Mouse (Mus musculus) embryonic facial prominence, embryonic 11.5 days (tissue): Measurements from ENCODE around the gene Rbpms2. TPM values are rescaled to one million over a fixed set of nuclear protein-coding genes. Genes with fewer than 3 reads are reported as not detected.

Source experiments
- ATAC-seq: fragments of 200-750 bp; cut with Nextera tagmentation; replicated peaks from 2 replicates; pipeline ENCODE4 v1.8.0; 2017; ENCODE audit warnings: low read depth; ENCODE audit not compliant: insufficient number of reproducible peaks, low FRiP score, low TSS enrichment
- DNase-seq: peaks from one replicate; pipeline ENCODE4 v3.0.0-alpha.2; 2015; ENCODE audit warnings: low spot score
- H3K27ac ChIP-seq: fragments of 300-500 bp; sonication (generic); replicated peaks from 2 replicates; pipeline ENCODE4 v1.5.1; 2014; ENCODE audit warnings: mild to moderate bottlenecking, low read depth, low read length, control low read depth
- H3K27me3 ChIP-seq: fragments of 300-500 bp; sonication (generic); 2 replicates; pipeline ENCODE4 v1.6.1; 2014; ENCODE audit warnings: mild to moderate bottlenecking, low read length, moderate library complexity, mixed read lengths; ENCODE audit not compliant: control insufficient read depth, insufficient read depth
- H3K36me3 ChIP-seq: fragments of 300-500 bp; sonication (generic); replicated peaks from 2 replicates; pipeline ENCODE4 v1.6.1; 2014; ENCODE audit warnings: low read depth, mild to moderate bottlenecking, low read length, moderate library complexity, mixed read lengths; ENCODE audit not compliant: control insufficient read depth, insufficient read depth
- H3K4me1 ChIP-seq: fragments of 300-500 bp; sonication (generic); 2 replicates; pipeline ENCODE4 v1.6.1; 2014; ENCODE audit warnings: low read length, mixed read lengths; ENCODE audit not compliant: control insufficient read depth, insufficient read depth
- H3K4me2 ChIP-seq: fragments of 300-500 bp; sonication (generic); 2 replicates; pipeline ENCODE4 v1.6.1; 2014; ENCODE audit warnings: low read depth, mild to moderate bottlenecking, control low read depth, low read length, moderate library complexity
- H3K4me3 ChIP-seq: fragments of 300-500 bp; sonication (generic); 2 replicates; pipeline ENCODE4 v1.5.1; 2014; ENCODE audit warnings: low read depth, low read length, control low read depth
- H3K9ac ChIP-seq: fragments of 300-500 bp; sonication (generic); replicated peaks from 2 replicates; pipeline ENCODE4 v1.6.1; 2014; ENCODE audit warnings: mild to moderate bottlenecking, control low read depth, low read length
- H3K9me3 ChIP-seq: fragments of 300-500 bp; sonication (generic); replicated peaks from 2 replicates; pipeline ENCODE4 v1.6.1; 2016; ENCODE audit warnings: mild to moderate bottlenecking, low read length, inconsistent platforms, mixed read lengths; ENCODE audit not compliant: control insufficient read depth
- WGBS: fragments of 180-500 bp; shearing (Covaris S2); extraction: QIAGEN DNeasy Blood & Tissue Kit; methylation state at CpG from one replicate; pipeline ENCODE4 v1.1.7; 2014; 5-methylcytosine and 5-hydroxymethylcytosine counted together
- polyA plus RNA-seq: library from polyadenylated mRNA; unstranded; fragments of >200 nt; fragmentation: Nextera tagmentation; extraction: Ambion mirVana; gene quantifications from 2 replicates; pipeline ENCODE4 v1.2.1, GENCODE M21; 2014

Gene Rbpms2
- polyA plus RNA-seq, 1 experiment from 2014 or later, result 20.4 TPM

DNA sequence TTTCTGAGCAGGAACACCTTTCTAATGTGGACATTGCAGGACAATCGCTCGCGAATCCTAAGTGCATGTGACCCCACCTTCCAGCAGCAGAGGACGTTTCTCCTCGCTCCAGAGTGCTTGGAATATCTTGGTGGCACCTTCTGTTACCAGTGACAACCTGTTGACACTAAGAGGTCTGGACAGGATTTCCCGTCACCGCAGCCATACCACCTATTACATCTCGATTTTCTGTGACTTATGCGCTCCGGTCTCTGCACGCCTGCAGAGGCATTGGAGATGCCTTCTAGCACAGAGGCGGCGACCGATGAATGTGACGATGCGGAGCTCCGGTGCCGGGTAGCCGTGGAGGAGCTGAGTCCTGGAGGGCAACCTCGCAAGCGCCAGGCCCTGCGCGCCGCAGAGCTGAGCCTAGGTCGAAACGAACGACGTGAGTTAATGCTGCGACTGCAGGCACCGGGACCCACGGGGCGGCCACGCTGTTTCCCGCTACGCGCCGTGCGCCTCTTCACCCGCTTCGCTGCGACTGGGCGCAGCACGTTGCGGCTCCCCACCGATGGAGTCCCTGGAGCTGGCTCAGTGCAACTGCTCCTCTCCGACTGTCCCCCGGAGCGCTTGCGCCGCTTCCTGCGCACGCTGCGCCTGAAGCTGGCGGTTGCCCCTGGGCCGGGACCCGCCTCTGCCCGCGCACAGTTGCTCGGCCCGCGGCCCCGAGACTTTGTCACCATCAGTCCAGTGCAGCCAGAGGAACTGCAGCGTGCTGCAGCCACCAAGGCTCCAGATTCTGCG lies 41.7 kb upstream of the Rbpms2 start:
- Histone ChIP-seq H3K4me1 (peaks cover 6% of the 10 kb centered on the region), H3K27ac (no peak overlapping the region), H3K4me3 (peak overlapping the region; percentile 72), H3K9ac (peak overlapping the region; percentile 80), H3K4me2 (peak overlapping the region; percentile 95), H3K36me3 (no peaks in the 10 kb centered on the region; the same call in 1 of the 2 replicates), H3K27me3 (no peaks in the 10 kb centered on the region), H3K9me3 (no peaks in the 10 kb centered on the region)
- ATAC-seq (0 out of 2 replicates have a peak, but pooled peaks have one; percentile 24), DNase-seq (peak; percentile 45)
- WGBS, result under 1% methylated on average over 64 of the region's 64 CpGs

GRCm38 (mm10) chr9:65589091-65589490 lies 40.4 kb upstream of the Rbpms2 start:
- Histone ChIP-seq H3K4me3 (peak overlapping the region; percentile 72), H3K36me3 (peaks cover 4% of the 10 kb centered on the region), H3K27me3 (no peaks in the 10 kb centered on the region), H3K9me3 (no peaks in the 10 kb centered on the region), H3K27ac (no peak overlapping the region), H3K4me1 (peaks cover 6% of the 10 kb centered on the region), H3K4me2 (peak overlapping the region; percentile 95), H3K9ac (peak overlapping the region; percentile 80)
- no peak for ATAC-seq
- no peak for DNase-seq
- 95% methylated on average over 3 of the region's 3 CpGs for WGBS

DNA sequence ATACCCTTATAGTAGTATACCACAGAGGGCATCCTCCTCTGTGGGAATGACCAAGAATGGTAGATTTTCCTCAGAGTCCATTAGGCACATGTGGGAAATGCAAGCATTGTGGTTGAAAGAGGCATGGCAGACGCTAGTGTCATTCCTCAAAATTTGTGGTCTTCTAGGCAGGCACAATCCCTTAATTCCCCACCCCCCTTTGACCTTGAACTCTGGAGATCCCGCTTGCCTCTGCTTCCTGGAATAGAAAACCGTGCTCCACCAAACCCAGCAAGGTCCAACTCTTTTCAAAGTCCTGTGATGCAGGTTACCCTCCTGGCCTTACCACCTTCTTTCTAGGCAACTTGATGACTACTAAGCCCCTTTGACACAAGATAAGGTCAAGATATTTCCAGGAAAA lies 36.7 kb upstream of the Rbpms2 start:
- H3K27me3 ChIP-seq, result no peaks in the 10 kb centered on the region
- no peak for DNase-seq

DNA sequence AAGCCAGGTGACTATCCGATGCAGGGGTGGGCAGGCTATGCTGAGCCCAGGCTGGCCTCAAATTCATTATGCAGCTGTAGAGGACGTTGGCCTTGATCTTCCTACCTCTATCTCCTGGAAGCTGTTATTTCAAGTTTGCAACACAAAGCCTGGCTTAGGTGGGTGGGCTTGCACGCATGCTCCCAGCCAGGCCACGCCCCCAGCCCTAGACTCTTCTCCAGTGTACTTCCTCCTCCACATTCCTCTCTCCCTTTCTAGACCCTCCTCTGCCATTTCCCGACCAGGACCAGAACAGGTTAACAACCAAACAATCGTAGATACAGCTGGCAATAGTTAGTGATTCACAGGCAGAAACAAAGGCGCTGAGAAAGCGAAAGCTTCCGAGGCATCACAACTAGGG lies 35.9 kb upstream of the Rbpms2 start:
- Histone ChIP-seq H3K9me3 (no peaks in the 10 kb centered on the region), H3K36me3 (peaks cover 4% of the 10 kb centered on the region), H3K27ac (no peak overlapping the region), H3K4me3 (no peak overlapping the region), H3K27me3 (no peaks in the 10 kb centered on the region), H3K4me1 (peaks cover 6% of the 10 kb centered on the region), H3K9ac (no peak overlapping the region), H3K4me2 (no peak overlapping the region)
- 81% methylated on average over 9 of the region's 9 CpGs for WGBS
- no peak for ATAC-seq
- no peak for DNase-seq

More for the DNA sequence above, 36.7 kb upstream of the Rbpms2 start:
- Histone ChIP-seq H3K4me3 (no peak overlapping the region), H3K9ac (no peak overlapping the region), H3K36me3 (peaks cover 4% of the 10 kb centered on the region), H3K27ac (no peak overlapping the region), H3K9me3 (no peaks in the 10 kb centered on the region), H3K4me1 (peaks cover 6% of the 10 kb centered on the region), H3K4me2 (no peak overlapping the region)
- WGBS, result 90% methylated on average over 3 of the region's 3 CpGs
- ATAC-seq, result no peak

GRCm38 (mm10) chr9:65598765-65599249 lies 30.6 kb upstream of the Rbpms2 start:
- no peak for ATAC-seq
- peak overlapping the region; percentile 7; the same call in 1 of the 2 replicates for H3K4me2 ChIP-seq
- no peak overlapping the region for H3K9ac ChIP-seq
- no peaks in the 10 kb centered on the region for H3K27me3 ChIP-seq
- no peaks in the 10 kb centered on the region for H3K9me3 ChIP-seq
- H3K36me3 ChIP-seq, result no peaks in the 10 kb centered on the region
- no peak overlapping the region for H3K27ac ChIP-seq
- WGBS, result 57% methylated on average over 7 of the region's 11 CpGs
- peak; percentile 79 for DNase-seq
- H3K4me1 ChIP-seq, result no peaks in the 10 kb centered on the region
- no peak overlapping the region; the same call in 1 of the 2 replicates for H3K4me3 ChIP-seq

GRCm38 (mm10) chr9:65600951-65601350 lies 28.5 kb upstream of the Rbpms2 start:
- no peak for DNase-seq
- H3K36me3 ChIP-seq, result no peaks in the 10 kb centered on the region
- H3K27me3 ChIP-seq, result no peaks in the 10 kb centered on the region
- H3K4me1 ChIP-seq, result no peaks in the 10 kb centered on the region
- no peak for ATAC-seq
- H3K9ac ChIP-seq, result no peak overlapping the region
- H3K9me3 ChIP-seq, result no peaks in the 10 kb centered on the region
- no peak overlapping the region for H3K27ac ChIP-seq
- H3K4me3 ChIP-seq, result no peak overlapping the region
- WGBS, result 60% methylated on average over 2 of the region's 2 CpGs
- no peak overlapping the region for H3K4me2 ChIP-seq

GRCm38 (mm10) chr9:65603401-65604102 lies 25.9 kb upstream of the Rbpms2 start:
- Histone ChIP-seq H3K9me3 (no peaks in the 10 kb centered on the region), H3K4me1 (no peaks in the 10 kb centered on the region), H3K9ac (no peak overlapping the region), H3K36me3 (no peaks in the 10 kb centered on the region), H3K4me3 (no peak overlapping the region), H3K27ac (no peak overlapping the region), H3K27me3 (no peaks in the 10 kb centered on the region), H3K4me2 (no peak overlapping the region)
- WGBS, result 46% methylated on average over 8 of the region's 8 CpGs
- ATAC-seq (no peak), DNase-seq (peak; percentile 56)
